Mouse (Mus musculus) hindbrain, embryonic 15.5 days (tissue): ENCODE results near the gene Ptges. TPM values are rescaled to one million over a fixed set of nuclear protein-coding genes. Genes with fewer than 3 reads are reported as not detected.

Source experiments
- ATAC-seq: fragments of 200-750 bp; cut with Nextera tagmentation; 2 replicates; pipeline ENCODE4 v1.8.0; 2017; ENCODE audit warnings: low read depth, moderate number of reproducible peaks, moderate TSS enrichment; ENCODE audit not compliant: low FRiP score
- H3K27ac ChIP-seq: fragments of 300-500 bp; sonication (generic); replicated peaks from 2 replicates; pipeline ENCODE4 v1.5.1; 2015; ENCODE audit warnings: mild to moderate bottlenecking, inconsistent platforms
- H3K27me3 ChIP-seq: fragments of 300-500 bp; sonication (generic); 2 replicates; pipeline ENCODE4 v1.6.1; 2015; ENCODE audit warnings: control low read depth, inconsistent platforms
- H3K36me3 ChIP-seq: fragments of 300-500 bp; sonication (generic); 2 replicates; pipeline ENCODE4 v1.6.1; 2015; ENCODE audit warnings: control low read depth, inconsistent platforms
- H3K4me1 ChIP-seq: fragments of 300-500 bp; sonication (generic); replicated peaks from 2 replicates; pipeline ENCODE4 v1.6.1; 2015; ENCODE audit warnings: control low read depth, inconsistent platforms
- H3K4me2 ChIP-seq: fragments of 300-500 bp; sonication (generic); 2 replicates; pipeline ENCODE4 v1.6.1; 2015; ENCODE audit warnings: moderate library complexity, mild to moderate bottlenecking, inconsistent platforms
- H3K4me3 ChIP-seq: fragments of 300-500 bp; sonication (generic); 2 replicates; pipeline ENCODE4 v1.5.1; 2015; ENCODE audit warnings: mild to moderate bottlenecking, inconsistent platforms
- H3K9ac ChIP-seq: fragments of 300-500 bp; sonication (generic); 2 replicates; pipeline ENCODE4 v1.6.1; 2015; ENCODE audit warnings: inconsistent platforms
- H3K9me3 ChIP-seq: fragments of 300-500 bp; sonication (generic); 2 replicates; pipeline ENCODE4 v1.6.1; 2016; ENCODE audit warnings: control low read depth, inconsistent platforms
- WGBS: fragments of 180-500 bp; shearing (Covaris S2); methylation state at CpG from one replicate; pipeline ENCODE4 v1.1.7; 2015; 5-methylcytosine and 5-hydroxymethylcytosine counted together
- polyA plus RNA-seq: library from polyadenylated mRNA; unstranded; fragments of >200 nt; fragmentation: Nextera tagmentation; extraction: Ambion mirVana; gene quantifications from 2 replicates; pipeline ENCODE4 v1.2.1, GENCODE M21; 2015

Ptges gene
- polyA plus RNA-seq, 1 experiment from 2014 or later, result 5.6 TPM

- 30% methylated on average over 6 of the region's 6 CpGs for WGBS
- H3K9me3 ChIP-seq, result no peaks in the 10 kb centered on the region
- H3K4me2 ChIP-seq, result no peak overlapping the region
- no peak overlapping the region for H3K27ac ChIP-seq
- no peaks in the 10 kb centered on the region for H3K36me3 ChIP-seq
- ATAC-seq, result no peak
- H3K4me3 ChIP-seq, result no peak overlapping the region
- no peak overlapping the region for H3K9ac ChIP-seq
- no peaks in the 10 kb centered on the region for H3K4me1 ChIP-seq
- H3K27me3 ChIP-seq, result no peaks in the 10 kb centered on the region
Measured at GRCm38 (mm10) chr2:30893399-30893798, 36.3 kb downstream of the Ptges start.

- Histone ChIP-seq H3K36me3 (no peaks in the 10 kb centered on the region), H3K4me3 (no peak overlapping the region), H3K9ac (no peak overlapping the region), H3K27me3 (no peaks in the 10 kb centered on the region), H3K4me2 (no peak overlapping the region), H3K27ac (no peak overlapping the region), H3K9me3 (no peaks in the 10 kb centered on the region), H3K4me1 (0 out of 2 replicates have a peak, but pooled peaks cover 3% of the 10 kb centered on the region)
- 2% methylated on average over 3 of the region's 3 CpGs for WGBS
- ATAC-seq, result no peak
Measured at GRCm38 (mm10) chr2:30891002-30891401, 38.7 kb downstream of the Ptges start.

DNA sequence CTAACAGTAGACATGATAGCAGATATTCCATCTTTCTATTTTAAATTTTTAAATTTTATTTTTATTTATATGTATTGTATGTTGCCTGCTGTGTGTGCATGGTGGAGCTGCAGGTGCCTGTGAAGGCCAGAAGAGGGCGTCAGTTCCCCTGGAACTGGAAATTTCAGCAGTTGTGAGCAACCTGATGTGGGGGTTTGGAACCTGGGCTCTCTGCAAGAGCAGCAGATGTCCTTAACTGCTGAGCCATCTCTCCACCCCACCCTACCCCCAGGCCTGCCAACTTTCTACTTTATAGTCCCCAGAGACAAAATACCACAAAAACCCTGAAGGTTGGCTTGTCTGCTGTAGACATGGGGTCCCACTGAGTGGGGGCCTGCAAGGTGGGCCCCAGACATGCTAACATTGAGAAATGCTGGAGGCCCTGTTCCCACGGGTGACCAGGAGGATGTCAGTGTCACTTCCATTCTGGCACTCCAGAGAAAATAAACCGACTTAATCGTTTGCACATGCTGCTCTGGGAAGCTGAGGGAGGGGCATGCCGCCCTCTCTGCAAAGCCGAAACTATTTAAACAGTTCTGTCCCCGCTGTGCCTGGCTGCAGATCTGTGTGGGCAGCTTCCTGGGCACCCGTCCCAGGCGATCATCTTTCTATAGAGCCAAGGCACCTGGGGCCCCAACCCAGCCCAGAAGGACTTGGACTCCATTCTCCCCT lies 44.1 kb downstream of the Ptges start:
- 51% methylated on average over 9 of the region's 9 CpGs for WGBS
- peak overlapping the region; percentile 57 for H3K27ac ChIP-seq
- no peak overlapping the region for H3K9ac ChIP-seq
- H3K4me3 ChIP-seq, result no peak overlapping the region
- peak; percentile 77 for ATAC-seq
- H3K36me3 ChIP-seq, result no peaks in the 10 kb centered on the region
- H3K4me1 ChIP-seq, result 0 out of 2 replicates have a peak, but pooled peaks cover 5% of the 10 kb centered on the region
- H3K9me3 ChIP-seq, result no peaks in the 10 kb centered on the region
- no peaks in the 10 kb centered on the region for H3K27me3 ChIP-seq
- H3K4me2 ChIP-seq, result no peak overlapping the region

GRCm38 (mm10) chr2:30884852-30885373 lies 44.8 kb downstream of the Ptges start:
- no peaks in the 10 kb centered on the region for H3K9me3 ChIP-seq
- no peak for ATAC-seq
- 92% methylated on average over 4 of the region's 4 CpGs for WGBS
- no peaks in the 10 kb centered on the region for H3K27me3 ChIP-seq
- H3K4me3 ChIP-seq, result no peak overlapping the region
- 0 out of 2 replicates have a peak, but pooled peaks cover 5% of the 10 kb centered on the region for H3K4me1 ChIP-seq
- no peak overlapping the region for H3K9ac ChIP-seq
- no peak overlapping the region for H3K4me2 ChIP-seq
- no peaks in the 10 kb centered on the region for H3K36me3 ChIP-seq
- H3K27ac ChIP-seq, result no peak overlapping the region

GRCm38 (mm10) chr2:30881215-30881614 lies 48.4 kb downstream of the Ptges start:
- 86% methylated on average over 7 of the region's 7 CpGs for WGBS
- H3K4me3 ChIP-seq, result no peak overlapping the region

GRCm38 (mm10) chr2:30879481-30879880 lies 50.2 kb downstream of the Ptges start:
- no peaks in the 10 kb centered on the region for H3K4me1 ChIP-seq
- H3K4me2 ChIP-seq, result no peak overlapping the region
- no peaks in the 10 kb centered on the region for H3K27me3 ChIP-seq
- WGBS, result 90% methylated on average over 15 of the region's 15 CpGs
- H3K27ac ChIP-seq, result no peak overlapping the region
- H3K36me3 ChIP-seq, result no peaks in the 10 kb centered on the region
- H3K9ac ChIP-seq, result no peak overlapping the region
- no peak overlapping the region for H3K4me3 ChIP-seq
- ATAC-seq, result no peak
- H3K9me3 ChIP-seq, result no peaks in the 10 kb centered on the region

More at GRCm38 (mm10) chr2:30881215-30881614, 48.4 kb downstream of the Ptges start:
- Histone ChIP-seq H3K36me3 (no peaks in the 10 kb centered on the region), H3K9ac (no peak overlapping the region), H3K27ac (no peak overlapping the region), H3K4me1 (0 out of 2 replicates have a peak, but pooled peaks cover 3% of the 10 kb centered on the region), H3K4me2 (no peak overlapping the region), H3K27me3 (no peaks in the 10 kb centered on the region), H3K9me3 (no peaks in the 10 kb centered on the region)
- ATAC-seq, result no peak

GRCm38 (mm10) chr2:30875621-30876432 lies 53.8 kb downstream of the Ptges start:
- 0 out of 2 replicates have a peak, but pooled peaks cover 2% of the 10 kb centered on the region for H3K4me1 ChIP-seq
- no peak overlapping the region for H3K27ac ChIP-seq
- WGBS, result 55% methylated on average over 11 of the region's 11 CpGs
- no peaks in the 10 kb centered on the region for H3K9me3 ChIP-seq
- ATAC-seq, result no peak
- H3K4me3 ChIP-seq, result no peak overlapping the region
- H3K4me2 ChIP-seq, result no peak overlapping the region
- no peaks in the 10 kb centered on the region for H3K27me3 ChIP-seq
- no peak overlapping the region for H3K9ac ChIP-seq
- no peaks in the 10 kb centered on the region for H3K36me3 ChIP-seq

GRCm38 (mm10) chr2:30875096-30875495 lies 54.6 kb downstream of the Ptges start:
- Histone ChIP-seq H3K27me3 (no peaks in the 10 kb centered on the region), H3K4me2 (no peak overlapping the region), H3K9me3 (no peaks in the 10 kb centered on the region), H3K9ac (no peak overlapping the region), H3K36me3 (no peaks in the 10 kb centered on the region), H3K27ac (no peak overlapping the region), H3K4me1 (0 out of 2 replicates have a peak, but pooled peaks cover 2% of the 10 kb centered on the region), H3K4me3 (no peak overlapping the region)
- no peak for ATAC-seq
- WGBS, result 73% methylated on average over 7 of the region's 7 CpGs

GRCm38 (mm10) chr2:30874445-30874844 lies 55.2 kb downstream of the Ptges start:
- Histone ChIP-seq H3K27me3 (no peaks in the 10 kb centered on the region), H3K4me1 (0 out of 2 replicates have a peak, but pooled peaks cover 2% of the 10 kb centered on the region), H3K9me3 (no peaks in the 10 kb centered on the region), H3K27ac (0 out of 2 replicates have a peak overlapping the region, but pooled peaks have one; percentile 24), H3K4me3 (no peak overlapping the region), H3K9ac (no peak overlapping the region), H3K36me3 (no peaks in the 10 kb centered on the region), H3K4me2 (no peak overlapping the region)
- WGBS, result 23% methylated on average over 10 of the region's 10 CpGs
- no peak for ATAC-seq

DNA sequence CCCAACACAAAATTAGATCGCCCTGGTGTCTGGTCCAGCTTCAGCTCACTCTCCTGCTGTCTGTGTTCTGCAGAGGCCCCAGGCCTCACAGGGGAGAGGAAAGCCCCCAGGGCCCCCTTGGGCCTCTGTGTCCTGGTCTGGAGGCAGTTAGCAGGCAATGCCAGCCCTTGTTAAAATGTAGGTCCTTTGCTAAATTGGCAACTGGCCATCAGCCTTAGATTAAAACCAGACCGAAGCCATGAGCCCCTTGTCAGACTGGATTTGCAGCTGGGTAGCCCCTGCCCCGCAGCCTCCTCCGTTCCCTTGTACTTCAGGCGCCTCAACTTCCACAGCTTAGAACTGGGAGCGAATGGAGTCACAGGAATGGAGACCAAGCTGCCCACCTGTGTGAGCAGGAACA lies 57.0 kb downstream of the Ptges start:
- H3K36me3 ChIP-seq, result no peaks in the 10 kb centered on the region
- H3K9ac ChIP-seq, result no peak overlapping the region
- 0 out of 2 replicates have a peak, but pooled peaks cover 2% of the 10 kb centered on the region for H3K4me1 ChIP-seq
- H3K4me3 ChIP-seq, result no peak overlapping the region
- no peak overlapping the region for H3K4me2 ChIP-seq
- H3K27me3 ChIP-seq, result no peaks in the 10 kb centered on the region
- H3K9me3 ChIP-seq, result no peaks in the 10 kb centered on the region
- no peak for ATAC-seq
- no peak overlapping the region for H3K27ac ChIP-seq
- WGBS, result 83% methylated on average over 6 of the region's 6 CpGs

DNA sequence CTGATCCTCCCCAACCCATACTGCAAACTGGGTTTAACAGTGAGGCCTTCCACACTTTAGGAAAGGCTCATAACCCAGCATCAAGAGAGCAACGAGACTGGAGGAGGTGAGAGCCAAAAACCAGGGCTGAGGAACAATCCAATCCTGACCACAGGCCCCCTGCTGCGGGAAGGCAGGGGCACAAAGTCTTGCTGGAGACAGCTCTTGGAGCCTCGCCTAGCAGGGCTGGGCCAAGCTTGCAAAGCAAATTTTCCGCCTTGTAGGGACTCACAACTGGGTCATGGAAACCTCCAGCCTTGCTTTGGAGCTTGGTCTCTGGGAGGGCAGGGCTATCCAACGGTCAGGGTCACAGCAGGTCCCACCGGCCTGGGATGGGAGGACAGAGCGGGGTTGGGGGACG lies 58.8 kb downstream of the Ptges start:
- Histone ChIP-seq H3K4me1 (0 out of 2 replicates have a peak, but pooled peaks cover 2% of the 10 kb centered on the region), H3K4me2 (no peak overlapping the region), H3K4me3 (no peak overlapping the region), H3K9ac (no peak overlapping the region), H3K27me3 (0 out of 2 replicates have a peak, but pooled peaks cover 3% of the 10 kb centered on the region), H3K36me3 (no peaks in the 10 kb centered on the region), H3K27ac (no peak overlapping the region), H3K9me3 (no peaks in the 10 kb centered on the region)
- WGBS, result 60% methylated on average over 8 of the region's 8 CpGs
- no peak for ATAC-seq

DNA sequence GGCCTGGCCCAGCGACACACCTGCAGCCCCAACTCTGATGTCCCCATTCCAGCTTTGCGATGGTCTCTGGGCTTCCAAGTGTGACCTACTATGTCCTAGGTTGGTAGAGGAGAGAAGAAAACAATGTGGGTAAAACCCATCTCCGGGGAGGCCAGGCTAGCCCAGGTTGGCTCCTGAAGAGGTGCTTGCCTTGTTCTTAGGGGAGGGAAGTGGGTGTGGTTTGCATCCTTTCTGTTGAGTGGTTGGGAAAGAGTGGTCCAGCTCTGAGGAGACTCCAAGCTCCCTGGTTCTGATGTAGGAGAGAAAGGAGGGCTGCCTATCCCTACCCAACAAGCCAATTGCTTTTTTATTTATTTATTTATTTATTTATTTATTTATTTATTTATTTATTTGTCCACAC lies 64.2 kb downstream of the Ptges start:
- Histone ChIP-seq H3K27ac (no peak overlapping the region), H3K27me3 (peaks cover 8% of the 10 kb centered on the region; the same call in 1 of the 2 replicates), H3K4me1 (peaks cover 8% of the 10 kb centered on the region; the same call in 1 of the 2 replicates), H3K36me3 (no peaks in the 10 kb centered on the region), H3K4me3 (no peak overlapping the region), H3K9me3 (no peaks in the 10 kb centered on the region), H3K9ac (no peak overlapping the region), H3K4me2 (peak overlapping the region; percentile 54; the same call in 1 of the 2 replicates)
- no peak for ATAC-seq
- 57% methylated on average over 3 of the region's 3 CpGs for WGBS
